Mouse (Mus musculus) testis, postnatal 14 days (tissue): Measurements from ENCODE around the gene Dgki.
A peak's percentile ranks its signal among the peaks of the same experiment; 100 is the strongest.
"Not testable (repeated sequence)": the region's sequence is repeated elsewhere in the genome, so short reads cannot be mapped to it uniquely, and the experiment has no call there.

Experiments
- DNase-seq: peaks from one replicate; pipeline ENCODE4 v3.0.0; 2021; ENCODE audit warnings: low spot score

Gene Dgki

DNA sequence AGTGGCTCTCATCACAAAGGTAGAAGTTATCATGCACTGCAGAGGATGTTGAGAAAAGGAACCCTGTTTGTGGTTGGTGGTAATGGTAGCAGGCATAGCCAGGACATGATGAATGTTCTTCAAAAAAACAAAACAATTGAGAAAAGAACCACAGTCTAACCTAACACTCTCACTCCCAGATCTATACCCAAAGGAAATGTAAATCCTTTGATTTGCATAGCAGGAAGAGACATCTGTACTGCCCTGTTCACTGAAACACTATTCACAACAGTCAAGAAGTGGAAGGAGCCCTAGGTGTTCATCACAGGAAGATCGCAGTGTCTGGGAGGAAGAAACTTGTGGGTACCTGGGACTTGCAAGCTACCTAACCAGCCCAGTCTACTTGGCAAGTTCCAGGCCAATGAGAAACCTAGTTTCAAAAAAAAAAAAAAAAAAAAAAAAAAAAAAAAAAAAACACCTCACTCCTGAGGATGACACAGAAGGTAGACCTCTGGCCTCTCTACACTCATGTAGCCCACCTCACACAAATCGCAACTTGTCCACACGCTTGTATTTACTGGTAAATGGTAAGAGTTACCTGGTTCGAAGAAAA lies 152.5 kb downstream of the Dgki start:
- DNase-seq = no peak

- no peak for DNase-seq
Measured at GRCm38 (mm10) chr6:37143867-37144163, 156.2 kb downstream of the Dgki start.

- DNase-seq = no peak
Measured at GRCm38 (mm10) chr6:37142991-37143866, 156.8 kb downstream of the Dgki start.

GRCm38 (mm10) chr6:37138816-37139215 lies 161.2 kb downstream of the Dgki start:
- peak; percentile 21 for DNase-seq

DNA sequence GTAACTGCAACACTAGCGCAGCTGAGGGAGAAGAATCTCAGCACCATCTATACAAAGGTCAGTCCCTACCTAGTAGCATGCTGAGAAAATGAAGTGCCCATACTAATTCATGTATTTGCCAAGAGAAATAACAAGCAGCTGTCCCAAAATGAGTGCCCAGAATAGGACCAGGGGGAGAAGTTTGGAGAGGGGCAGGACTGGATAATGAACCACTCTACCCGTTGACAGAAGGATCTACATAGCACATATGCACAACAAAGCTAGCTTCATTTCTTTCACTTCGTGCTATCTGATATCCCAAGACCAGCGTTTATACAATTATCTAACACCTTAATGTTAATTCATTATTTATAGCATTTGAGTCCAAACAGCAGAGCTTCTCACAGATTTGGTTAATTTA lies 168.7 kb downstream of the Dgki start:
- DNase-seq = no peak

GRCm38 (mm10) chr6:37120417-37121154 lies 179.4 kb downstream of the Dgki start:
- no peak for DNase-seq

DNA sequence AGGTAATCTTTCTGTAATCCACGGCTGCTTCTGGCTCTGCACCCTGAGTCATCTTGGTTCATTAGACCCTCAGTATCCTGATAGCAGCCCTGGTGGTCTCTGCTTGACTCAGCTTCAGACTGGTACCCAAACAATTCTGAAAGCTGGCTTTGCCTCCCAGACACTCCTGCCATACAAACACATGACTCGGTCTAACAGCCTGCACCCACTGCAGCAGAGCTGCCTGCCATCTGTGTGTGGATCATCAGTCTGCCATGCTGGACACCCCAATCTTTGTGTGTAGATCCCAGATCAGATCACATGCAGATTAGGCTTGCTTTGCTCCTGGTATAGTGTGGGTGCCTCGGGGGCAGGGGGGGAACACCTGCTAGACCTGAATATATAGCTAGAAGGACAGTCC lies 180.8 kb downstream of the Dgki start:
- no peak for DNase-seq

- DNase-seq = no peak
Measured at GRCm38 (mm10) chr6:37113048-37113447, 186.9 kb downstream of the Dgki start.

GRCm38 (mm10) chr6:37106236-37106635 lies 193.7 kb downstream of the Dgki start:
- DNase-seq = not testable (repeated sequence)

GRCm38 (mm10) chr6:37100413-37100812 lies 199.6 kb downstream of the Dgki start:
- DNase-seq = no peak

- DNase-seq = peak; percentile 38
Measured at GRCm38 (mm10) chr6:37097356-37098155, 202.4 kb downstream of the Dgki start.

GRCm38 (mm10) chr6:37096840-37097305 lies 203.1 kb downstream of the Dgki start:
- no peak for DNase-seq

DNA sequence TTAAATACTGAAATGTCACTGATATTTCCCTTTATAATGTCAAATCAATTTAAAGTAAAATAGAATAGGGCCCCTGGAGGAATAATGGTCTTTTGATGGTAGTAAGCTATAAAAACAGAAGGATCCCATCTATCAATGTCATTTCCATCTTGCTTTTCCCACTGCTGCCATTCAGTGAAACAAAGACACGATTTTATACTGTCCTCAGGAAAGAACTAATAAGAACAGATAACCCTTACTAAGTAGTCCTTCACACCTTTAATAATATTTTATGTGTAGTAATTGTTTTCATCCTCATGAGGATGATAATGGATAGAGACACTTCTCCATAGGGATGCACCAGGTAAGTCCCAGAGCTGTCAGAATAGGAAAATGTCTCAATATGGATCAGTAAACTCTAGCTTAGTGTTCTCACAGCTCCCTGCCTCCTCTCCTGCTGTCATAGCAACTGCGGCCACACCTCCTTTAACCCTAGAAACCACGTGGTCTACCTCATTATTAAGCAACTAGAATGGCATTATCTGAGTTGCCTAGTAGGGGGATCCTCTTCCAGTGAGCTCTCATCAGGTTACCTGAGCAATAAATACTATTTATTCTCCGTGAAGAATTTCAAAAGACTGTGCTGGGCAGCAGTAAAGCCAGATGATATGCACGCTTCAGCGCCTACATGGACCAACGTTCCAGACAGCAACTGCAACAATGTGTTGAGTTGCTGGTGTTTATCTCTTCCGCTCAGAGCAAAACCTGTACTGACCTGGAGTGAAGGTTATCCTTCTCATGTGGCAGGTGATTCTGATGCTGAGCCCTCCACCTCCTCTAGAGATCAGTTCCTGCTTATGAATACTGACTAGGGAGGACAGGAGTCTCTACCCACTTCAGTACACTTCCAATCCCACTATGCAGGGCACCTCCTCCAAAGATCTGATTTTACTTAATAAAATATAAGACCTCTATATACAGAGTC lies 210.6 kb downstream of the Dgki start:
- DNase-seq = no peak

DNA sequence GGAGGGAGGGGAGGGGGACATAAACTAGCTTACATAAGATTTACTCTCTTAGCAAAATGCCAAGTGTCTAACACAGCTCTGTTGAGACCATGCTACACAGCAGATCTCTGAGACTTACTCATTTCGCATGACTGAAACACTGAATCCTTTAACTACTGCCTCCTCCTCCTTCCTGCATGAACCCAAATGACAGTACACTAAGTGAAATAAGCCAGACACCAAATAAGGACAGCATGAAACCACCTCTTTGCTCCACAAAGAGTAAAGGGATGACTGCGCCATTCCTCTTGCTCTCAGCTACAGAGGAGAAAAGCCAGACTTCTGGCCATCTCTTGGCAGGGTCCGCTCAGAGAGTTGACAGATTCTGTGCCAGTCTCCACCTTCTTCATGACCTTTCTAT lies 217.0 kb downstream of the Dgki start:
- DNase-seq = no peak

DNA sequence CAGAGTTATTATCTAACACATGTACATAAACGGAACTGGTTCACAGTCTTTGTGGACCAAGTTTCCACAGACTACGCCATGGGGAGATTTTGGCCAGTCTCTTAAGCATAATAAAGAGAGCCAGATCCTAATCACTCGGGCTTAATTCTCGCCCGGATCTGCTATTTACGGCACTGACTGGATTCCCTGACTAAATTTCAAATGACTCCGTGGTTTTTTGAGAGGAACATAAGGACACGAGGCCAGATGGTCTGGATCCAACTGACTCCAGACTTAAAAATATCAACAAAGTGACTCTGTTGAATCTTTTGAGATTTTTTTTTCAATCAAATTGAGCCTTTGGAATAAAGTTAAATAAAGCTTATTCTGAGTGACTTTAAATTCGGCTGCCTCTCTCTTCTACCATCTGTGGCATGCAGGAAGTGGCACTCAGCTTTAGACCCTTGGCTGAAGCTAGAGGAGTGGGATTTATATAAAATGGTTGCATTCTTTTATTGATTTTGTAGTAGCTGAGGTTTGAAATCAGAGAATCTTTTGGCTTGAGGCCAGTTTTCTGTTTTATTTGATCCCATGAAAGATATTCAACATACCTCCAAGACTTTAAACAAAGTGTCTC lies 227.5 kb downstream of the Dgki start:
- no peak for DNase-seq

DNA sequence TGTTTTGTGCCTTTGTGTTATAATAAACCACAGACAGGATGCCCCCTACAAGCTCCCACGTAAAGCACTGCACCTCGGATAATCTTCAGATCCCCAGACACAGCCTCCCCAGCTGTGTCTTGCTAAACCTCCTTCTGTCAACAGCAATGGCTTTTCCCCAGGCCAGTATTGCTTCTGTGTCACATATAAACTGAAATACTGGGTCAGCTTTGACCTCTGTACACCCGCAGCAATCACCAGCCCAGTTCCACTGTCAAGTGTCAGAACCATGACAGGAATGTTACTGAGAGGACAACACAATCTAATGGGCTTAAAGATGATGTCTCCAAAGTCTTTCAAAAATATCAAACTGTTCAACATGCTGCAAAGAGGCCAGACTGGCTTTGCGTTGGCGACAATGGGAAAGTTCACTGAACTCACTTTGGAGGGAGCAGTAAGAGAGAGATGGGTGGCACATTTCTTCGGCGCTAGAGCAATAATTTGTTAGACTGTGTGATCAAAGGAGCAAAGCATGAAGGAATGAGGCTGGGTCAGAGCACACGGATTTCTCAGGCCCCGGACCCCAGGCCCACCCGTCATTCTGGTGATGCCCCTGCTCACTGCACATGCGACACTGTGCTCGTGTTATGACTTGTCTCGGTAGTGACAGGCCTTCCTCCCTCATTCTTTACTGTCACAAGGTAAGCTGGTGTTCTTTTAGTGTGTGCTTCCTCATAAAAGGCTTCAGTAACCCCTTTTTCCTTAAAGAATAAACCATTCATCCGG lies 230.0 kb downstream of the Dgki start:
- DNase-seq = no peak

GRCm38 (mm10) chr6:37068737-37069136 lies 231.2 kb downstream of the Dgki start:
- no peak for DNase-seq

- DNase-seq = no peak
Measured at GRCm38 (mm10) chr6:37067357-37067756, 232.6 kb downstream of the Dgki start.

DNA sequence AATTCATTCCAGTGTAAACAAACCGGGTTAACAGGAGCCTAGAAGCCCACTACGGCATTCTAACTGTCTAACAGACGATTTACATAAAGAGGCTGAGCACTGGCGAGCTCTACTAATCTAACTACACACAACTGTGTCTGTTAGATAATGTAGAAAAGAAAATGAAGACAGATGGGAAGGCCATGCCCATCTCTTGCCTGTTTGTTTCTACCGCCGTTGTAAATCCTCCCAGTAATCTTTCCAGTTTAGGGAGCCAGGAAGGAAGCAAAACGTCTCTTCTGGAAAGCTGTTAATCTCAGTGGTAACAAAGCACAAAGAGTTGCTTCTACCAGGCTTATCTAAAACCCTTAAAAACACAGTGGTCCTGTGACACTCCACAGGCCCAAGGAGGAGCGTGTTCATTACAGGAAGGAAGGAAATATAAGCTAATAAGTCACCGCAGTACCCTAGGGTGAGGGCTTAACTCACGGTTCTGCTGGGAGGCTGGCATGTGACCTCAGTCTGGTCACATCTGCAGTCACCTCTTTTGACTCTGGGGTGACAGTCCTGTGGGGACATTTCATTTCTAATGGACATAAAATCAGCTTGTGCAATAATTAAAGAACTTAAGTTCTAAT lies 235.7 kb downstream of the Dgki start:
- no peak for DNase-seq
